Mouse (Mus musculus) inflammation-experienced regulatory T-cells (primary cell): ENCODE data around the gene Pde3a. TPM values are rescaled to one million over a fixed set of nuclear protein-coding genes. Genes with fewer than 3 reads are reported as not detected.

Source experiments
- polyA plus RNA-seq, 2 experiments: library from polyadenylated mRNA; unstranded; fragments of 100-300 nt; shearing (Covaris generic); gene quantifications; one replicate each; pipeline ENCODE4 v1.2.1; 2017

Pde3a gene
- under 1 TPM; 0.08 to 0.17 TPM for polyA plus RNA-seq

GRCm38 (mm10) chr6:141248691-141249584 is at the start of gene Pde3a:
TSS of gene Pde3a (plus strand) at chr6:141249269.

DNA sequence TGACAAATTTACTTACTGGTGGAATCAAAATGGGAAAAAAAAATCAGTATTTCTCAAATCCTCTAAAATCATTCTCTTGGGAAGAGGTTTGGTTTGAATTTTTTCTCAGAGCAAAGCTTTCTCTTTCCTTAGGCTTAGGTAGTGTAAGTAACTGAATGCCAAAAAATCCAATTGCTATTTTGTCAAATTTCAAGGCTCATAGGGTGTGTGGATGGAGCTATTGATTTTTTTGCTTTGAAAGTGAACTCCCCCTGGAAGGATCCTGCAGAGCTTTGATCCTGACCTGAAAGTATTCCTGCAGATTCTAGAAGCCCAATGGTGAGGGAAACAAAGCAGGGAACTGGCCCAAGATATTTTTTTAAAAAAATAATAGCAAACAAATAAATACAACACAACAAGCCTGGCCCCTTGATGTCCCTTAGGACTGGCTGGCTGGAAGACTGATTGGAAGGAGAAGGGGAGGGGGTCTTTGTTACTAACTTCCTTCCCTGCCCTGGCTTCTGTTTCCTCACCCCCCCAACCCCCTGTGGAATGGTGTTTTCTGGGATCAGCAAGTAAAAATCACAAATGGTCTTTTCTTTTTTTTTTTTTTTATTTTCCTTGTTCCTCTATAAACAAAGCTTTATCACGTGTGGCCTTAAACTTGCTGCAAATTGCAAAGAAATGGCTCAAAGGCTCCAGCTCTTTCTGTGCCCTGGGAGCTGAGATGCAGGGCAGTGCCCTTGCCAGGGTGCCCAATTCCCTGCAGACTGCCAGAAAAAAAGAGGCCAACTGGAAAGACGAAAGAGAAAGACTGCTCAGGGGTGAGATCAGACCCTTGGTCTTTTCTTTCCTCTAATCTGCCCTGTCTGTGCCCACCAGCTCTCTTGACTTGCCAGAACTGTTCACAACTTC is 274.9 kb downstream of the Pde3a start, which contains the start of gene Slco1c1:
Gene Slco1c1, plus strand, starts transcription at position 622 of the 894 bp plus-strand sequence.

